Mouse (Mus musculus): ENCODE data around the gene Crlf1. TPM values are rescaled to one million over a fixed set of nuclear protein-coding genes. Genes with fewer than 3 reads are reported as not detected.

Crlf1 gene
- polyA plus RNA-seq, 1 experiment from 2014 or later: 30.7 TPM

DNA sequence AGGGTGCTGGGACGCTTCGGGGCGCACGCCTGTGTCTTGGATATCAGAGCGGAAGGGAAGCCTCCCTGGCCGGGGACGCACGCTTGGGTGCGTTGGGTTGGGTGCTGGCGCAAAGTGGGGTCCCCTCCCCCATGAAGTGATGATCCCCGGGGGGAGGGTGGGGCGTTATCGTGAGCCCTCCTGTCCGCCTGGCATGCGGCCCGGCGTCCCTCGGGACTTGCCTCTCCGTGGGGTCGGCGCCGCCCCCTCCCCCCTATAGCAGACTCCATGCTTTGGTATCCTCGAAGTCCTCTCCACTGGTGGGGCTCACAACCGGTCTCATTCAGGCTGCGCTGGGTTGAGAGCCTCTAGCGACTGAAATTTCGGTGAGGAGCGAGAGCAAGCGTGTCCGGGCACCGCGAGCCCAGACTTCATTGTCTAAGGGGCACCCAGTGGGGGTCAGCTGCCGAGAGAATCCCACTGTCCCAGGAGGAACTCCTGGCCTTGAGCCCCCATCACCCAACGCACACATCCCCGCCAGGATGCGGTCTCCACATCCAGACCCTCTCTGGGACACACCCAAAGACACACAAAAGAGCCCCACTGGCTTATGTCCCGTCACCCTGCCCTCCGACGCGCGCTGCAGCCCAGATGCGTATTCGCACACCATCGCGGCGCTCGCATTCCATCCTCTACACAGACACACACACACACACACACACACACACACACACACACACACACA lies 896 bp downstream of the Crlf1 start:
- ATAC-seq (ENCODE audit: low FRiP score, low TSS enrichment): no peak
- H3K4me2 ChIP-seq (replicated peaks; ENCODE audit: low read depth, low read length): peak overlapping the region; percentile 74
- H3K4me1 ChIP-seq (ENCODE audit: insufficient read depth, low read length): peaks cover 57% of the 10 kb centered on the region
- 1% methylated on average over 46 of the region's 47 CpGs for WGBS
- H3K9me3 ChIP-seq (ENCODE audit: low read length): no peaks in the 10 kb centered on the region
- peak overlapping the region; percentile 50; the same call in 1 of the 2 replicates for H3K9ac ChIP-seq (replicated peaks; ENCODE audit: low read length)
- no peaks in the 10 kb centered on the region for H3K36me3 ChIP-seq (ENCODE audit: insufficient read depth, low read length)
- peak overlapping the region; percentile 45 for H3K4me3 ChIP-seq (ENCODE audit: low read length)
- no peak overlapping the region for H3K27ac ChIP-seq (ENCODE audit: low read length)
- peaks cover 100% of the 10 kb centered on the region for H3K27me3 ChIP-seq (ENCODE audit: insufficient read depth, low read length)

DNA sequence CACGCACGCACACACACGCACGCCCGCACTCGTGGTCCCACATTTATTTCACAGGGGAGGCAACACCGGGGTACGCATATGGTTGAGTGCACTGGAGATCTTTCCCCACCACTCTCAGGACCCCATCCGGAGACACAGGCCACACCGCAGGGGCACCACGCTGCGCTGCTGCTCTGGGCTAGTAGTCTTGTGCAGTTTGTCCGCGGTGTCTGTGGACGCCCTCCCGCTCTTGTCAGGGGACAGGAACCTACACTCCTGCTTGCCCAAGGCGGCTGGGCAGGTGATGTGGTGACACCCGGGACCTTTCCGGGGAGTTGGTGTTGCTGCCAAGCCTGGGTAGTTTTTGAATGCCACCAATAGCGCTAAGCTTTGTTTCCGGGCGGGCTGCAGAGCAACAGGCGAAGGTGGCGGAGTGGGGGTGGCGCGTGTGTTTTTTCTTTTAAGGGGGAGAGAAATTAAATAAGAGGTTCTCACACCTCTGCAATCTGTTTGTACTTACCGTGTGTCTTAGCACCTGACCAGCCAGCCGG lies 1.5 kb downstream of the Crlf1 start:
- H3K4me1 ChIP-seq (ENCODE audit: insufficient read depth, low read length): peaks cover 51% of the 10 kb centered on the region

DNA sequence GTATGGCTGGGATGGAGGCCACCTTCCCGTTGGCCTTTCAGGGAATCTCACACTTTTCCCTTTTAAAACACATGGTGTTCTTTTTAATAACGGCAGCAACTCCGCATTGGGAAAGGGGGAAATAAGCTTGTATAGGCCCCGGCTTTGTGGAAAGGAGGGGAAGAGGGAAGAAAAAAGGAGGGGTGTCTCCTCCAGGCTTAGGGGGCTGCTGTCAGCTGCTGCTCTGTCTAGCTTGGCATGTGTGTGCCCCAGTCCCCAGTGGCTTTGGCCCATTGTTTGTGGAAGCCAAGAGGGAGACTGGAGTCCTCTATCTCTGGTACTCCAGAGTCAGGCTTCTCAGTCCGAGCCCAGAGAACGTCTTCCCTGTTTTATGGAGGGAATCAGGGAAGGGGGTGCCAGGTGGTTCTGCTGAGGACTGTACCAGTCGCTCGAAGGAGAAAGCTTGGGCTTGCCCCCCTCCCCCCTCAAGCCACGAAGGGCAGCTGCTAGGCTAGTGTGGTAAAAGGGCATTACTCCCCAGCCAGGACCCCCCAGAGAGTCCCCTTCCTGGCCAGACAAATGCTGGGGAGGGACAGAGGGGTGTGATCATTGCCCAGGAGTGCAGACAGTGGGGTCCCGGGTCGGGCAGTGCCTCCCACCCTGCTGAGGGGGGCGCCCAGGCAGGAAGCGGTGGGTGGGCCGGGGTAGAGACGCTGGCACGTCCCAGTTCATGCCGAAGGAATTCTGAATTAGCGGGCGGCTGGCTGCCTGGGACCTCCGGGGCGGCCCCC lies 2.2 kb downstream of the Crlf1 start:
- no peak for ATAC-seq (ENCODE audit: low FRiP score, low TSS enrichment)
- peak overlapping the region; percentile 24 for H3K4me2 ChIP-seq (replicated peaks; ENCODE audit: low read depth, low read length)
- WGBS: 4% methylated on average over 17 of the region's 21 CpGs
- H3K9me3 ChIP-seq (ENCODE audit: low read length): no peaks in the 10 kb centered on the region
- H3K4me1 ChIP-seq (ENCODE audit: insufficient read depth, low read length): peaks cover 46% of the 10 kb centered on the region
- H3K36me3 ChIP-seq (ENCODE audit: insufficient read depth, low read length): no peaks in the 10 kb centered on the region
- H3K27ac ChIP-seq (ENCODE audit: low read length): no peak overlapping the region
- H3K4me3 ChIP-seq (ENCODE audit: low read length): peak overlapping the region; percentile 45
- H3K27me3 ChIP-seq (ENCODE audit: insufficient read depth, low read length): peaks cover 100% of the 10 kb centered on the region
- H3K9ac ChIP-seq (replicated peaks; ENCODE audit: low read length): 0 out of 2 replicates have a peak overlapping the region, but pooled peaks have one; percentile 24

More for the DNA sequence above, 1.5 kb downstream of the Crlf1 start:
- 1% methylated on average over 27 of the region's 28 CpGs for WGBS
- Histone ChIP-seq H3K27ac (ENCODE audit: low read length) (no peak overlapping the region), H3K4me3 (ENCODE audit: low read length) (peak overlapping the region; percentile 45), H3K9me3 (ENCODE audit: low read length) (no peaks in the 10 kb centered on the region), H3K27me3 (ENCODE audit: insufficient read depth, low read length) (peaks cover 100% of the 10 kb centered on the region), H3K9ac (replicated peaks; ENCODE audit: low read length) (no peak overlapping the region), H3K4me2 (replicated peaks; ENCODE audit: low read depth, low read length) (peak overlapping the region; percentile 74; the same call in 1 of the 2 replicates), H3K36me3 (ENCODE audit: insufficient read depth, low read length) (no peaks in the 10 kb centered on the region)
- ATAC-seq (ENCODE audit: low FRiP score, low TSS enrichment): no peak

DNA sequence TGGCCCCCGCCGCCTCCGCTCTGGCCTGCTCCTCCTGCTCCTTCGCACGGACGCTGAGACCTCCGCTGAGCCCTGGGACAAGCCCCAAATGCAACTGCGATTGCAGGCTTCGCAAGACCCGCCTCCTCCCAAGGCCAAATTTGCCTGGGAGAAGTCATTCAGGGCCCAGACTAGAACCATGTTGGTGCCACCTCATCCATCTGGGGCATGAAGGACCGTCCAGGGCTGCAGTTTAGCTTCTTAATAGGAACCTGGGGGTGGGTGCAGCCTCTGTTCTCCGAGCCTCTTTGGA lies 2.8 kb downstream of the Crlf1 start:
- 12% methylated on average over 9 of the region's 12 CpGs for WGBS
- H3K27ac ChIP-seq (ENCODE audit: low read length): no peak overlapping the region
- H3K36me3 ChIP-seq (ENCODE audit: insufficient read depth, low read length): no peaks in the 10 kb centered on the region
- ATAC-seq (ENCODE audit: low FRiP score, low TSS enrichment): no peak
- H3K9ac ChIP-seq (replicated peaks; ENCODE audit: low read length): 0 out of 2 replicates have a peak overlapping the region, but pooled peaks have one; percentile 24
- H3K4me3 ChIP-seq (ENCODE audit: low read length): peak overlapping the region; percentile 45; the same call in 1 of the 2 replicates
- peak overlapping the region; percentile 24 for H3K4me2 ChIP-seq (replicated peaks; ENCODE audit: low read depth, low read length)
- H3K4me1 ChIP-seq (ENCODE audit: insufficient read depth, low read length): peaks cover 41% of the 10 kb centered on the region
- peaks cover 100% of the 10 kb centered on the region for H3K27me3 ChIP-seq (ENCODE audit: insufficient read depth, low read length)
- no peaks in the 10 kb centered on the region for H3K9me3 ChIP-seq (ENCODE audit: low read length)

DNA sequence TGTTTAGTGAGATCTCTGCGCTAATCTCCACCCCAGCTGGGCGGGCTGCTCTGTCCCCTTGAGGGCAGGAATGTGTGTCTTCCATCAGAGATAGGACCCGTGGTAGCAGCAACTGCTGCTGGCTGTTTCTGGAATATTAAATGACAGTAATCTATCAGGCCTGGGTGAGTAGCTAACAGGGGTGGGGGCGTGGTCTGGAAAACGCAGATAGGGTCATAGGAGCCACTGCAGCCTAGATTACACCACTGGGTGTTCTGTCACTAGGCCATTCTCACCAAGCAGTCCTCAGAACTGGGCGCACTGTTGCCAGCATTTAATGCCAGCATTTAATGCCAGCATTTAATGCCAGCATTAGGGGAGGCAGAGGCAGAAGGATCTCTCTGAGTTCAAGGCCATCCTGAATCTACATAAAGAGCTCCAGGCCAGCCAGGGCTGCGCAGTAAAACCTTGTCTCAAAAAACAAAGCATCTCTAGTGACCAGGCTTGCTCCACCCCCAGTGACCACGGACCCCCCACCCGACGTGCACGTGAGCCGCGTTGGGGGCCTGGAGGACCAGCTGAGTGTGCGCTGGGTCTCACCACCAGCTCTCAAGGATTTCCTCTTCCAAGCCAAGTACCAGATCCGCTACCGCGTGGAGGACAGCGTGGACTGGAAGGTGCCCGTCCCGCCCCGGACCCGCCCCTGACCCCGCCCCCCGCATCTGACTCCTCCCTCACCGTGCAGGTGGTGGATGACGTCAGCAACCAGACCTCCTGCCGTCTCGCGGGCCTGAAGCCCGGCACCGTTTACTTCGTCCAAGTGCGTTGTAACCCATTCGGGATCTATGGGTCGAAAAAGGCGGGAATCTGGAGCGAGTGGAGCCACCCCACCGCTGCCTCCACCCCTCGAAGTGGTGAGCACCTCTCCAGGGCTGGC lies 7.7 kb downstream of the Crlf1 start:
- peak overlapping the region; percentile 45 for H3K4me2 ChIP-seq (replicated peaks; ENCODE audit: low read depth, low read length)
- no peak overlapping the region for H3K27ac ChIP-seq (ENCODE audit: low read length)
- H3K4me1 ChIP-seq (ENCODE audit: insufficient read depth, low read length): peaks cover 35% of the 10 kb centered on the region
- no peak for ATAC-seq (ENCODE audit: low FRiP score, low TSS enrichment)
- no peaks in the 10 kb centered on the region; the same call in 1 of the 2 replicates for H3K36me3 ChIP-seq (ENCODE audit: insufficient read depth, low read length)
- peak overlapping the region; percentile 26 for H3K4me3 ChIP-seq (ENCODE audit: low read length)
- no peak overlapping the region for H3K9ac ChIP-seq (replicated peaks; ENCODE audit: low read length)
- WGBS: 9% methylated on average over 39 of the region's 39 CpGs
- peaks cover 86% of the 10 kb centered on the region for H3K27me3 ChIP-seq (ENCODE audit: insufficient read depth, low read length)
- no peaks in the 10 kb centered on the region for H3K9me3 ChIP-seq (ENCODE audit: low read length)

DNA sequence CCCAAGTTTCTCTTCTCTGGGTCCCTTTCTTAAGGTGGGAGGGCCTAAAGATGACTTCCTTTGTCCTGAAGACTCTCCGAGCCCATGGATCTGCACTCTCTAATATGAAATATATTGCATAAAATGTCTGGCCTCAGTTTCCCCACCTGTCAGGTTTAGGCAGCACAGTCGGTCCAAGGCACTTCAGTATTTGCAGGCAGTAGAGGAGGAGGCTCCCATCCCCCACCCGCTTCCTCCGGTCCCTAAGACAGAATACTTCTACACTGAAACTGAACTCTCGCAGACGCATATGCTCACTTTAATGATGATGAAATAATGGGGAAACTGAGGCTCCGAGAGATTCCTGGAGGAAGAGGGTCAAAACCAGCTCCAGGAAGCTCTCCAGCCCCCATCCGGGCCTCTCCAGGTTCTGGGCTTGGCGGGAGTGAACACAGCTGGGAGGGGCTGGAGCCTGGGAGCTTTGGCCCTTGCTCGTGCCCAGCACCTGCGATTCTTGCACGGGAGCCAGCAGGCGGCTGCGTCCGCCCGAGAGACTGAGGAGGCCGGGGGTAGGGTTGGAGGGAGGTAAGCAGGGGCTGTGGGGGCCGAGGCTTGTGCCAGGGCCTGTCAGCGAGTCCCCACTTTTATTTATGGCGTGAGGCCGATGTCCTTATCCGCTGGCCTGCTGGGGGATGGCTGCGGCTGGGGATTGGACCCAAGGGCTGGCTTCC lies 9.0 kb downstream of the Crlf1 start:
- 7% methylated on average over 23 of the region's 23 CpGs for WGBS
- H3K4me3 ChIP-seq (ENCODE audit: low read length): no peak overlapping the region
- H3K4me1 ChIP-seq (ENCODE audit: insufficient read depth, low read length): peaks cover 42% of the 10 kb centered on the region

DNA sequence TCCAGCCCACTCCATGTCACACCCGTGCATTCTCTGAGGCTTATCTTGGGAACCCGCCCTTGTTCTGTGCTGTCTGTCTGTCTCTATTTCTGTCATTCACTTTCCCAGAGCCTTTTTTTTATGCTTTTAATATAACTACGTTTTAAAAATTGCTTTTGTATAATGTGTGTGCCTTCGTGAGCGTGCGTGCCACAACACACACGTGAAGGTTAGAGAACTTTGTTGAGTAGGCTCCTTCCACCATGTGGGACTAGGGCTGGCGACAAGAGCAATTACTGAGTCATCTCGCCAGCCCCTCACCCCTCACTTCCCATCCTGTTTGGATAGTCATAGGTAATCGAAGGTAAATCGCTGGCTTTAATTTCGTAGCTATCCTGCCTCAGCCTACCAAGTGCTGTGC lies 9.6 kb downstream of the Crlf1 start:
- Histone ChIP-seq H3K27me3 (ENCODE audit: insufficient read depth, low read length) (peaks cover 67% of the 10 kb centered on the region), H3K36me3 (ENCODE audit: insufficient read depth, low read length) (peaks cover 3% of the 10 kb centered on the region), H3K4me1 (ENCODE audit: insufficient read depth, low read length) (peaks cover 44% of the 10 kb centered on the region), H3K9ac (replicated peaks; ENCODE audit: low read length) (no peak overlapping the region), H3K4me2 (replicated peaks; ENCODE audit: low read depth, low read length) (no peak overlapping the region), H3K4me3 (ENCODE audit: low read length) (no peak overlapping the region), H3K27ac (ENCODE audit: low read length) (no peak overlapping the region), H3K9me3 (ENCODE audit: low read length) (no peaks in the 10 kb centered on the region)
- WGBS: 32% methylated on average over 12 of the region's 12 CpGs
- no peak for ATAC-seq (ENCODE audit: low FRiP score, low TSS enrichment)

More for the DNA sequence above, 9.0 kb downstream of the Crlf1 start:
- Histone ChIP-seq H3K4me2 (replicated peaks; ENCODE audit: low read depth, low read length) (0 out of 2 replicates have a peak overlapping the region, but pooled peaks have one; percentile 13), H3K9ac (replicated peaks; ENCODE audit: low read length) (0 out of 2 replicates have a peak overlapping the region, but pooled peaks have one; percentile 18), H3K27ac (ENCODE audit: low read length) (no peak overlapping the region), H3K9me3 (ENCODE audit: low read length) (no peaks in the 10 kb centered on the region), H3K36me3 (ENCODE audit: insufficient read depth, low read length) (no peaks in the 10 kb centered on the region; the same call in 1 of the 2 replicates), H3K27me3 (ENCODE audit: insufficient read depth, low read length) (peaks cover 72% of the 10 kb centered on the region)
- ATAC-seq (ENCODE audit: low FRiP score, low TSS enrichment): no peak

DNA sequence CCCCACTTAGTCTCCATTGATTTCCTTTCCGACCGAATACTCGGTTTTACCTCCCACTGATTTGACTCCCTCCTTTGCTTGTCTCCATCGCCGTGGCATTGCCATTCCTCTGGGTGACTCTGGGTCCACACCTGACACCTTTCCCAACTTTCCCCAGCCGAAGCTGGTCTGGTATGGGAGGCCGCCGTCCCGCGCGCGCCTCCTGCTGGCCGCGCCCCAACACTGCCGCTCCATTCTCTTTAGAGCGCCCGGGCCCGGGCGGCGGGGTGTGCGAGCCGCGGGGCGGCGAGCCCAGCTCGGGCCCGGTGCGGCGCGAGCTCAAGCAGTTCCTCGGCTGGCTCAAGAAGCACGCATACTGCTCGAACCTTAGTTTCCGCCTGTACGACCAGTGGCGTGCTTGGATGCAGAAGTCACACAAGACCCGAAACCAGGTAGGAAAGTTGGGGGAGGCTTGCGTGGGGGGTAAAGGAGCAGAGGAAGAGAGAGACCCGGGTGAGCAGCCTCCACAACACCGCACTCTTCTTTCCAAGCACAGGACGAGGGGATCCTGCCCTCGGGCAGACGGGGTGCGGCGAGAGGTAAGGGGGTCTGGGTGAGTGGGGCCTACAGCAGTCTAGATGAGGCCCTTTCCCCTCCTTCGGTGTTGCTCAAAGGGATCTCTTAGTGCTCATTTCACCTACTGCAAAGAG lies 10.2 kb downstream of the Crlf1 start:
- H3K27me3 ChIP-seq (ENCODE audit: insufficient read depth, low read length): peaks cover 60% of the 10 kb centered on the region
- H3K4me2 ChIP-seq (replicated peaks; ENCODE audit: low read depth, low read length): peak overlapping the region; percentile 10; the same call in 1 of the 2 replicates
- H3K9ac ChIP-seq (replicated peaks; ENCODE audit: low read length): 0 out of 2 replicates have a peak overlapping the region, but pooled peaks have one; percentile 45
- no peak overlapping the region for H3K4me3 ChIP-seq (ENCODE audit: low read length)
- peaks cover 44% of the 10 kb centered on the region for H3K4me1 ChIP-seq (ENCODE audit: insufficient read depth, low read length)
- no peak overlapping the region for H3K27ac ChIP-seq (ENCODE audit: low read length)
- WGBS: 12% methylated on average over 46 of the region's 46 CpGs
- peaks cover 8% of the 10 kb centered on the region for H3K36me3 ChIP-seq (ENCODE audit: insufficient read depth, low read length)
- no peaks in the 10 kb centered on the region for H3K9me3 ChIP-seq (ENCODE audit: low read length)
- ATAC-seq (ENCODE audit: low FRiP score, low TSS enrichment): no peak; the same call in 1 of the 2 replicates

Measured in kidney, embryonic 16.5 days (tissue).